Comparison of ENCODE assay signal across 16 mouse cellular contexts in genomic region chr4:114320076-114320475, GRCm38 (mm10).
"Had no signal": no experiment of that assay in that cellular context is flagged by ENCODE, and none has a peak within 500 bp of the region (broad histone marks: within the 10 kb centered on the region; RNA-seq: fewer than 3 reads in every experiment).

No protein-coding gene starts in this region.

- ATAC-seq: liver, embryonic 12.5 days; liver, postnatal 0 days; midbrain, embryonic 13.5 days; midbrain, embryonic 15.5 days; midbrain, embryonic 16.5 days had no signal

- DNase-seq: left cerebral cortex, postnatal 4 days; liver; liver, embryonic 13.5 days; liver, postnatal 0 days; lung, adult 18-20 months; lung, adult 2 months; lung, embryonic 14.5 days; lung, postnatal 10 days; lung, postnatal 14 days; lung, postnatal 36 days; lung, postnatal 4 days; midbrain, embryonic 14.5 days had no signal
